Mouse (Mus musculus) neural tube, postnatal 0 days (tissue): ENCODE measurements around the gene Cidec. TPM values are rescaled to one million over a fixed set of nuclear protein-coding genes. Genes with fewer than 3 reads are reported as not detected.

Source experiments
- microRNA-seq: library from miRNA; unstranded; fragments of <30 nt; microRNA quantifications from one replicate; pipeline ENCODE4, GENCODE M21; 2016
- polyA plus RNA-seq: library from polyadenylated mRNA; unstranded; fragments of >200 nt; fragmentation: Nextera tagmentation; extraction: Ambion mirVana; gene quantifications from 2 replicates; pipeline ENCODE4 v1.2.1, GENCODE M21; 2015

Gene Cidec
- 0.17 and 0.70 TPM in 2 replicates for polyA plus RNA-seq

GRCm38 (mm10) chr6:113435664-113436205, at the start of gene Cidec:
Gene Cidec (minus strand): TSS chr6:113435760.

GRCm38 (mm10) chr6:113483100-113483615, 47.6 kb upstream of the Cidec start, which contains the start of gene Creld1:
Gene Creld1 (plus strand): TSS chr6:113483297.

GRCm38 (mm10) chr6:113471297-113471936, 35.9 kb upstream of the Cidec start, which contains the start of gene Il17rc:
Gene Il17rc (plus strand): TSS chr6:113471427.

GRCm38 (mm10) chr6:113457952-113458534, 22.5 kb upstream of the Cidec start, which contains the start of gene Il17re:
Gene Il17re (plus strand): TSS chr6:113458484.

GRCm38 (mm10) chr6:113442442-113443090, 7.0 kb upstream of the Cidec start, which contains the start of gene Jagn1:
Gene Jagn1 (plus strand): TSS chr6:113442569.

GRCm38 (mm10) chr6:113419199-113419587, 16.4 kb downstream of the Cidec start, which contains the start of gene Rpusd3:
Gene Rpusd3 (minus strand): TSS chr6:113419340.

GRCm38 (mm10) chr6:113388960-113389359, 46.6 kb downstream of the Cidec start, which contains the start of gene Ttll3:
Gene Ttll3 (plus strand): TSS chr6:113389260.

GRCm38 (mm10) chr6:113377496-113378385, 57.8 kb downstream of the Cidec start, which contains the start of the genes Tada3 and Arpc4:
Gene Tada3 (minus strand): TSS chr6:113377883.
Gene Arpc4 (plus strand): TSS chr6:113378115.

Small RNA genes lying within 50 kb of the gene (microRNA-seq; reads per million reads assigned to microRNA genes)
- not detected for gene Gm24387

Other genes with a start within 250 kb of the Cidec start
- 47.2 and 49.8 TPM in 2 replicates for gene Lhfpl4, start 240.4 kb downstream of the Cidec start, polyA plus RNA-seq
- 26.7 and 30.6 TPM in 2 replicates for gene Mtmr14, start 197.9 kb downstream of the Cidec start, polyA plus RNA-seq
- 3.0 and 3.6 TPM in 2 replicates for gene Cpne9, start 153.5 kb downstream of the Cidec start, polyA plus RNA-seq
- 8.7 and 9.2 TPM in 2 replicates for gene Brpf1, start 128.6 kb downstream of the Cidec start, polyA plus RNA-seq
- 7.6 and 9.9 TPM in 2 replicates for gene Ogg1, start 108.8 kb downstream of the Cidec start, polyA plus RNA-seq
- 129 and 135 TPM in 2 replicates for gene Camk1, start 91.8 kb downstream of the Cidec start, polyA plus RNA-seq
- gene Tada3, start 57.9 kb downstream of the Cidec start, polyA plus RNA-seq = 58.7 and 61.9 TPM in 2 replicates
- 448 and 455 TPM in 2 replicates for gene Arpc4, start 57.6 kb downstream of the Cidec start, polyA plus RNA-seq
- gene Ttll3, start 46.5 kb downstream of the Cidec start, polyA plus RNA-seq = 9.1 and 10.6 TPM in 2 replicates
- gene Rpusd3, start 16.4 kb downstream of the Cidec start, polyA plus RNA-seq = 24.3 and 25.1 TPM in 2 replicates
- gene Jagn1, start 6.8 kb upstream of the Cidec start, polyA plus RNA-seq = 100 and 112 TPM in 2 replicates
- 0.50 and 0.71 TPM in 2 replicates for gene Il17re, start 22.7 kb upstream of the Cidec start, polyA plus RNA-seq
- gene Il17rc, start 35.7 kb upstream of the Cidec start, polyA plus RNA-seq = 7.8 and 8.7 TPM in 2 replicates
- 75.1 and 83.7 TPM in 2 replicates for gene Creld1, start 47.5 kb upstream of the Cidec start, polyA plus RNA-seq
- gene Prrt3, start 66.2 kb upstream of the Cidec start, polyA plus RNA-seq = 12.6 and 14.9 TPM in 2 replicates
- gene Emc3, start 95.9 kb upstream of the Cidec start, polyA plus RNA-seq = 116 and 117 TPM in 2 replicates
- 0.81 and 1.0 TPM in 2 replicates for gene Fancd2, start 95.9 kb upstream of the Cidec start, polyA plus RNA-seq
- gene Fancd2os, start 165.0 kb upstream of the Cidec start, polyA plus RNA-seq = 0.25 TPM in 2 replicates
- gene Brk1, start 169.0 kb upstream of the Cidec start, polyA plus RNA-seq = 288 and 295 TPM in 2 replicates
- 66.9 and 69.9 TPM in 2 replicates for gene Vhl, start 188.2 kb upstream of the Cidec start, polyA plus RNA-seq
- gene Irak2, start 202.7 kb upstream of the Cidec start, polyA plus RNA-seq = 2.4 TPM in 2 replicates